Mouse (Mus musculus) T-helper 2 cell (primary cell): ENCODE results near the gene Sh3pxd2b.

Experiments
- in situ Hi-C: fragments of 300-600 bp; cut with MboI, MseI; formaldehyde crosslinking; loops from one replicate; pipeline ENCODE4 v1.15.1; 2025; ENCODE audit warnings: high pct_unique_total_duplicates

Gene Sh3pxd2b

GRCm38 (mm10) chr11:32340476-32341473, 6.8 kb upstream of the Sh3pxd2b start:
- in situ Hi-C loops = no loop called here

DNA sequence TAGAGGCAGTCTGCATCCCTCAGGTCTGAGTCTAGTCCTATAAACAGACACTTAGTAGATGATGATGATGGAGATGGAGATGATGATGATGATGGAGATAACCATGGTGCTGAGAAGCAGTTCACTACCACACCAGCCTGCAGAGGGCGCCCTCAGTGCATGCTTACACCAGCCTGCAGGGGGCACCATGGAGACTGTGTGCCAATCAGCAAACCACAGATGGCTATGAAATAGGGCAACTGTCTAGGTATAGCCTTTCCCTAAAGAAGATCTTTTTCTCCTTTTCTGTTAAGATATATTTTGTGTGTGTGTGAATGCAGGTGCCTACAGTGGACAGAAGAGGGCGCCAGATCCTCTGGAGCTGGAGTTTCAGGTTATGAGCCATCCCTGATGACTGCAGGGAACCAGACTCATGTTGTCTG, 4.8 kb upstream of the Sh3pxd2b start:
- in situ Hi-C loops = no loop called here

DNA sequence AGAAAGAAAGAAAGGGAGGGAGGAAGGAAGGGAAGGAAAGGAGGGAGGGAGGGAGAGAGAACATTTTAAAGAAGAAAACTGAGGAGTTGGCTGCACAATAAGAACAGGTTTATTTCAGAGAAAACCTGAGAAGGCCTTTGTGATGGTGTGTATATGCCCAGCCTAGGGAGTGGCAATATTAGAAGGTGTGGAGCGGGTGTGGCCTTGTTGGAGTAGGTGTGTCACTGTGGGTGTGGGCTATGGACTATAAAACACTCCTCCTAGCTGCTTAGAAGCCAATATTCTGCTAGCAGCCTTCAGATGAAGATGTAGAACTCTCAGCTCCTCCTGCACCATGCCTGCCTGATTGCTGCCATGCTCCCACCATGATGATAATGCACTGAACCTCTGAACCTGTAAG, 4.3 kb upstream of the Sh3pxd2b start:
- in situ Hi-C loops = no loop called here

GRCm38 (mm10) chr11:32345504-32346297, 1.9 kb upstream of the Sh3pxd2b start:
- in situ Hi-C loops = no loop called here

- in situ Hi-C loops = no loop called here
Measured at GRCm38 (mm10) chr11:32347264-32347606, 385 bp upstream of the Sh3pxd2b start.

DNA sequence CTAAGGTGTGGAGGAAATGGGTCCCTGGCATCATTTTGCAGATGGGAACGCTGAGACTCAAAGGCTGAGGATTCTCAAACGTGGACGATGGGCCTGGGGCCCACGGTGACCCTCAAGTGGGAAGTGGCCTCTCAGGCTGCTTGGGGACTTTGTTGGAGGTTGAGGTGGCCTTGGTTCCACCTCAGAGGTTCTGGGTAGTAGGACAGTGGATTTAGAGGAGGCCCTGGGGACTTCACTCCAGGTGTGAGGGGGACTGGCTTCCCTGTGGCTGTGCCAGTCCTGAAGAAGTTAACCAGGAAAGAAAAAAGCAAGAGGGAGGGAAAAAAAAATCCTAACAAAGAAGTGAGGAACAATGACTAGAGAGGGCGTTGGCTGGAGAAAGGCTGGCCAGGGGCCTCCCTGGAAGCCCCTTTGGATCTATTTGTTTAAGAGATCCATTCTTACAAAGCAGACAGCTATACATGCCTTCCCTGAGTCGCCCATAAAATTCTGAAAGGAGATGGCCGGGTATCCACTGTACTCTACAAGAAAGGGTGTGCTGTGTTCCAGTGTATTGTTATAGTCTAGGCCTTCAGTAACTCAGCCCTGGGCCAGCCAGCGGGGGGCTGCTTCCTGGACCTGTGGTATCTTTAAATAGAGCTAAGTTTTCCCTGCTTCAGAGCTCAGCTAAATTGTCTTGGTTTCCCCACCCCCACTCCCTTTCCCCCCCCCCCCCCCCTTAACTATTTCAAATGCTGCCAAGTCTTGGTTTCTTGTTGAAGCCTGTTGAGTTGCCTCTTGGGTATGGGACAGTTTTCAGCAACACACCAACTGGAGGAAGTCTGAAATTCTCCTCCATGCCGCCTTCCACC, 1.0 kb downstream of the Sh3pxd2b start:
- in situ Hi-C loops = no loop called here

DNA sequence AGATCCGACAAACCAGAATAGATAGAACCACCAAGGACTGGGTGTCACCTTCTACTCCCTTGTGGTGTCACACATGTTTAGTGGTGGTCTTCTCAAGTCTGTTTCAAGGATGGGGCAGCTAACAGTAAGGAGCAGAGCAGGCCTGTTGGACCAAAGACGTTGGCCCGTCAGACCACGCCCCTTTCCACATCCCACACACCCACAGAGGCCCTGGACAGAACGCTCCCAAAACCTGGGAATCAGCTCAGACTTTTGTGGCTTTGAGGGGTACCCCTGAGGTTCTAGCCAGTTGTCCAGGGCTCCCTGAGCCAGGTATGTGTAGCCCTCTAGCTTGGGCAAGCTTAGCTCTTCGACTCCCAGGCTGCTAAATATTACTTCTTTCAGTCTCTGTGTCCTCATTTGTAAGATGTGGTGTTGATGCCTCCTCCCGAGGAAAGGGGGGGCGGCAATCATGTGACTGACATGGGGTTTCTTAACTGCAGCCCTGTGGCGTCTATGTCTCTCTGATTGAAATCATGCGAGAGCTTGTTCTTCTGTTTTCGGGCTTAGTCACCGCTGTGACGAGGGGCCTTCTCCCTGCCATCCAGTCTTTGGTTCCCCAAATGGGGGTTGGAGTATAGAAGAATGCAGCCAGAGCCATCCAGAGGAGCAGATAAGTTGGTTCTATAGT, 1.8 kb downstream of the Sh3pxd2b start:
- in situ Hi-C loops = no loop called here

DNA sequence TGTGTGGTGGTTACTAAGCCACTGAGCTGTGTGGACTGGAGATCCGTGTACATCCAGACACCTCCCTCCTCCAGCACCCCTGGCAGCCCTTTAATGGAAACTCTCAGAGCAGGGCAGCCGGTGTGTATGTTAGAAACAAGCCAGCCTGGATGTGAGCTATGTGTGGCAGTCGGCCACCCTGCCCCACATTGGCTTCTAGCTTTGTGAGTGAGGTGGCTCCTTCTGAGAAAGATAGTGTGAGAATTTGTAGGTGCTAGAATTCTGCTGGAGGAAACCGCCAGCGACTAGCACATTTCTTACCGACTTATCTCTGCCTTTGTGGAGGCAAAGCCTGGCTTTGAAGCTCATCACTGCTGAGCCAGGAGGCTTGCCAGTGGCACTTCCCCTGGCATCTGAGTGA, 5.3 kb downstream of the Sh3pxd2b start:
- in situ Hi-C loops = no loop called here

DNA sequence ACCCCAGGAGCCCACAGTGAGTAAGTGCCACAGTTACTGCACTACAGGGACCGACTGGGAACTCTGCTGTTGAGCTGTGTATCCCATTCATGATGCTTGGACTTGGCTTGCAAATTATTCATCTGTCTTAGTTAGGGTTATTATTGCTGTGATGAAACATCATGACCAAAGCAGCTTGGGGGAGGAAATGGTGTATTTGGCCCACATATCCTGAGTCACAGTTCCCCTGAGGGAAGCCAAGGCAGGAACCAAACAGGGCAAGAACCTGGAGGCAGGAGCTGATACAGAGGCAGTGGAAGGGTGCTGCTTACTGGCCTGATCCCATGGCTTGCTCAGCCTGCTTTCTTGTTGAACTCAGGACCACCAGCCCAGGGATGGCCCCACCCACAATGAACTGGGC, 7.8 kb downstream of the Sh3pxd2b start:
- in situ Hi-C loops = no loop called here

DNA sequence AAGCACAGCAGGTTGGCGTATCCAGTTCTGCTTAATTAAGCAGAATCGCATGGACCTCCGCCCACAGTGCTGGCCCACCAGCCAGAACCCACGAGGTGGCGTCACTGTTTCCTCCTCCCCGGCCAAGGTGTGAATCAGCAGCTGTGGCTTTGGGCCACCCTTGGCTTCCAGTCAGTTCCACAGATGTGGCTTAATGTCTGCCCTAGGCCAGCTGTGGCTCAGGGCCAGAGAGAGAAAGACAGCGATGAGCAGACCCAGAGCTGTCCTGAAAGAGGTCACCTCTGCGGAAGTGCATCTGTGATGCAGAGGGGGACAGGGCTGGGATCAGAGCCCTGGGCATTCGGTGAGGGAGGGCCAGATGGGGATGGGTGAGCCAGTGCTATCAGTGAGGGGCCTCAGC, 10.1 kb downstream of the Sh3pxd2b start:
- in situ Hi-C loops = no loop called here

- in situ Hi-C loops = no loop called here
Measured at GRCm38 (mm10) chr11:32358399-32358798, 10.8 kb downstream of the Sh3pxd2b start.

DNA sequence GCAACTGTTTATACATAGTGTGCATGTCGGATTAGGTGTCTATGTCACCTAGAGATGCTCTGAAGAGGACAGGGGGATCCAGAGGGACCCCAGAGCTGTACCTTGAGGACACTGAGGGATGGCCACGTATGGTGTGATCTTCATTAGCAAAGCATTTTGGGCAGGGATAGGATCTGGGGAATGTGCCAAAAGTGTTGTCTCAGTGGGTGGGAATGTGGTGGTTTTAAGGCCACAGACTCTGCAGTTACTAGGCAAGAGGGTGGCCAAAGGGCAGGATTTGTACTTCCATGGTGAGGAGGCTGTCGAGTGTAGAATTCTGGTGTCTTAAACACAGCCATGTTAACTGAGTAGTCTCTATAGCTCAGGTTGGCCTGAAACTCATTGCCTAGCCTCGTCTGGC, 11.9 kb downstream of the Sh3pxd2b start:
- in situ Hi-C loops = no loop called here

GRCm38 (mm10) chr11:32361774-32362173, 14.2 kb downstream of the Sh3pxd2b start:
- in situ Hi-C loops = no loop called here

DNA sequence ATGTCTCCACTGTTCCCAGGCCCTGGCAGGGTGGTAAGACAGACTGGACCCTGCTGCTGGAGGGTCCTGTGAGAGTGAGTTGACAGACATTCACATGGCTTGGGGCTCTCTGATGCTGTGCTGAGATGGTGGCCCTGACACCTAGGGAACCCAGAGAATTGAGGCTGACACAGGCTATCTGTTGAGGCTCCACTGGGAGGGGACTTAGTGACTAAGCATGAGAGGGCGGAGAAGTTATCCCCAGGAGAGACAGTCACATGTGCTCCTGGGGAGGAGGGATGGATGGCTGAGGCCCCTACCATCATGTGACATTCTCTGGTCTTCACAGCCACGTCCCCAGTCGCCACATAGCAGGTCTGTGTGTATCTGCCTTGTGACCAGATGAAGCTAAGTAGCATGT, 15.6 kb downstream of the Sh3pxd2b start:
- in situ Hi-C loops = no loop called here

DNA sequence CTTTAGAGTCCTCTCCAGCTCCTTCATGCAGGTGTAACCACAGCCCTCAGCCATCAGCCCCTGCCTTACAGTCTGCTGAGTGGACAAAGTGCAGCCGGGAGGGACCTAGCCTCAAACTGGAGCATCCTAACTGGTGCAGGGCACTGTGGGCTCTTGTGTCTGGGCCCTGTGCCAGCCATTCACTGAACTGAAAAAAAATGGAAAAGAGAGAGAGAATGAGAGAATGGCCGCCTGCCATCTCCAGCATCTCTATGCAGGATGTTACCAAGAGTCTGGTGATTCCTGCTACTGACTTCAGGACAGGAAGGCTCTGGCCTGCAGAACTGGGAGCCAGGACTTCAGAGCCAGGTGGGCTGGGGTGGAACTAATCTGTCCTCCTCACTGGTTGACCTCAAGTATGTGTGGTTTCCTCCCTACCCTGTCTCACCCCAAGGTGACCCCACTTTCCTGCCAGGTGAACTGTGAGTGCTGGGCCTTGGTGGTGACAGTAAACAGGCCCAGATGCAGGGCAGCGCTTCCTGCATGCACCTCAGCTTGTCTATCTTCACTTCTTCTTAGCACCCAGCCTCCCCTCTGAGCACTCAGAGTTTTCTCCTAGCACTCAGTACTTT, 16.1 kb downstream of the Sh3pxd2b start:
- in situ Hi-C loops = no loop called here

DNA sequence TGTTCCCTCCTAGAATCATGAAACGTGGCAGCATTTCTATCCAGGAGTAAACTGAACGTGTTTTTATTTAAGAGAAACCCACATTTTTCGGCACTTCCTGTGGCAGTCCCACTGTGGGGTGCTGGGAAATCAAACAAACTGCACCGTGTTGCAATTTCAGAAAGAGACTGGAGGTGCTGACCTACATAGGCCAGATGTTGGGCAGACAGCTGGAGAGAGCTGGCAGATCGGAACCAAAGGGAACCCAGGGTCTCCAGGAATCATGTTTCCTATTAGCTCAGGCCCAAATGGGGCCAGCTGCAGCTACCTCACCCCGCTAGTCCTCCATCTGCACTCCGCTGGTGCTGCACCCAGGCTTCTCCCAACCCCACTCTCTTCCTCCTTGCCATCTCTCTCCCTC, 16.8 kb downstream of the Sh3pxd2b start:
- in situ Hi-C loops = no loop called here

- in situ Hi-C loops = no loop called here
Measured at GRCm38 (mm10) chr11:32365498-32365897, 17.9 kb downstream of the Sh3pxd2b start.

DNA sequence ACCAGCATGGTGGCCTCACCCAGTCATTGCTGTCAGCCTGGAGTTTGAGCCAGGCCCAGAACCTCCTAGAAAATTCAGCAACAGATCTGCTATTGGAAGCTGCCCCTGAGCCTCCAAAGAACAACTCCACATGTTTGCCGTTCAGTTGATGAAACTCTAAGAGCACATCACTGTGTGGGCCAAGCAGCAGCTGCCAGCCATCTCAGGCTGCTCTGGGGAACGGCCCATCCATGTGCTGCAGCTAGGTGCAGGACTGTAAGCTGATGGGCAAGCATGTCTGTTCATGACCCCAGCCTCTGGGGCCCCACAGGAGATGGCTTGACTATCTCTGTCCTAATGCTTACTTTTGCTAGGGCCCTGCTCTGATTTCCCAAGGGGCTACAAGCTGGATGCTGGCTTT, 19.4 kb downstream of the Sh3pxd2b start:
- in situ Hi-C loops = no loop called here

- in situ Hi-C loops = no loop called here
Measured at GRCm38 (mm10) chr11:32368986-32369385, 21.4 kb downstream of the Sh3pxd2b start.

DNA sequence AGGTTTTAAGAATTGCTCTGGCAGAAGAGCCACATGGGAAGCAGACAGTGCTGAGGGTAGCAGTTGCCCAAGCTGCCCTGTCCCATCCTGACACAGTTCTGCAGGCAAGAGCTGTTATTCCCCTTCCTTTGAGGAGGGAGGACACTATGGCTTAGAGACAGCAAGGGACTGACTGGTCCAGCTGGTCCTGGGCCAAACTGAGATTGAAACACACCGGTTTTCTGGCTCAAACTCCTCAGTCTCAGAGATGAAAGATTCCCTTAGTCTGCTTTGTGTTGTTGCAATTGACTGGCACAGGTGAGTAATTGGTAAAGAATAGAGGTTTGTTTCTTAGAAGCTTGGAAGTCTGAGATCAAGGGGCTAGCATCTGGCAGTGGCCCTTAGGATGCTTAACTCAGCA, 23.3 kb downstream of the Sh3pxd2b start:
- in situ Hi-C loops = loop anchor here (10.0 kb wide), 1 partner anchor 1046 kb away; no protein-coding TSS in a partner anchor
